Mouse (Mus musculus) kidney, embryonic 16.5 days (tissue): Measurements from ENCODE around the gene Scin. TPM values are rescaled to one million over a fixed set of nuclear protein-coding genes. Genes with fewer than 3 reads are reported as not detected.
A peak's percentile ranks its signal among the peaks of the same experiment; 100 is the strongest.
"Not testable (repeated sequence)": the region's sequence is repeated elsewhere in the genome, so short reads cannot be mapped to it uniquely, and the experiment has no call there.

ENCODE experiments used
- ATAC-seq: fragments of 200-750 bp; cut with Nextera tagmentation; 2 replicates; pipeline ENCODE4 v1.8.0; 2017; ENCODE audit warnings: moderate TSS enrichment; ENCODE audit not compliant: low FRiP score, low TSS enrichment
- H3K27ac ChIP-seq: fragments of 300-500 bp; sonication (generic); 2 replicates; pipeline ENCODE4 v1.5.1; 2014; ENCODE audit warnings: low read length
- H3K27me3 ChIP-seq: fragments of 300-500 bp; sonication (generic); 2 replicates; pipeline ENCODE4 v1.6.1; 2014; ENCODE audit warnings: low read length, control low read depth, mixed read lengths; ENCODE audit not compliant: insufficient read depth
- H3K36me3 ChIP-seq: fragments of 300-500 bp; sonication (generic); 2 replicates; pipeline ENCODE4 v1.6.1; 2014; ENCODE audit warnings: low read length, control low read depth, mixed read lengths; ENCODE audit not compliant: insufficient read depth
- H3K4me1 ChIP-seq: fragments of 300-500 bp; sonication (generic); 2 replicates; pipeline ENCODE4 v1.6.1; 2014; ENCODE audit warnings: low read length, control low read depth, mixed read lengths; ENCODE audit not compliant: insufficient read depth
- H3K4me2 ChIP-seq: fragments of 300-500 bp; sonication (generic); replicated peaks from 2 replicates; pipeline ENCODE4 v1.6.1; 2014; ENCODE audit warnings: low read depth, low read length
- H3K4me3 ChIP-seq: fragments of 300-500 bp; sonication (generic); 2 replicates; pipeline ENCODE4 v1.5.1; 2014; ENCODE audit warnings: mild to moderate bottlenecking, low read length
- H3K9ac ChIP-seq: fragments of 300-500 bp; sonication (generic); replicated peaks from 2 replicates; pipeline ENCODE4 v1.6.1; 2014; ENCODE audit warnings: low read length
- H3K9me3 ChIP-seq: fragments of 300-500 bp; sonication (generic); 2 replicates; pipeline ENCODE4 v1.6.1; 2016; ENCODE audit warnings: low read length, control low read depth
- WGBS: fragments of 180-500 bp; shearing (Covaris S2); extraction: QIAGEN DNeasy Blood & Tissue Kit; methylation state at CpG from one replicate; pipeline ENCODE4 v1.1.7; 2014; 5-methylcytosine and 5-hydroxymethylcytosine counted together
- polyA plus RNA-seq: library from polyadenylated mRNA; unstranded; fragments of >200 nt; fragmentation: Nextera tagmentation; extraction: Ambion mirVana; gene quantifications from 2 replicates; pipeline ENCODE4 v1.2.1, GENCODE M21; 2015

Gene Scin
- 25.1 and 26.3 TPM in 2 replicates for polyA plus RNA-seq

DNA sequence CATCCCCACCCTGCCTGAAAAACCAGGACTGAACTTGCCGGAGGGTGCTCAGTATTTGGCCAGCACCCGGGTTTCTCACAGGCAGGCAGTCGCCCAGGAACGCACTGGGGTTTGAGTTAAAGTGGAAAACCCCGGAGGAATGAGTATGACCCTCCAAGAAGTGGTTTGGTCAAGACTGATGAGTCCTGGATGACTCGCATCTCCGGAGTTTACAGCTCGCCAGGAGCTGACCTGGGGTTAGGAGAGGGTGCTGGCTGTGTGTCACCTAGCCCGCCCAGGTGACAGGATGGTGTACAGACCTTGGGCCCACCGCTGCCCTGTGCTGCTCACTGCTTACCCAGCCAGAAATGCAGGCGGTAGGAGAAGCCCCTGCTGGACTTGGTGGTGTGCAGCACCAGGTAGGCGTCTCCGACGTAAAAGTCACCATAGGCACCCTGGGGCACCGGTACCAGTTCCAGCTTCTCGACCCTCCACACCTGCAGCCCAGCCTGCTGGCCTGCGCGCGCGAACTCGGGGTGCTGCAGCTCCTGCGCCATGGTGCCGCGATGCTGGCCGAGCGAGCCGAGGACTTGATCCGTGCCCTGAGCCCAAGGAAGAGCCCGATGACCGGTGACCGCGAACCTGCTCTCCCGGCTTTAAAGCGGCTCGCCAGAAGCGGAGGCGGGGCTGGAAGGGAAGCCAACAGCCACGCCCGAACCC lies at the start of gene Scin:
Scin (minus strand) TSS at position 656 of the 699 bp plus-strand sequence.
- Histone ChIP-seq H3K27me3 (peaks cover 13% of the 10 kb centered on the region), H3K36me3 (no peaks in the 10 kb centered on the region), H3K4me3 (peak within 1 kb of the TSS; percentile 48), H3K9me3 (no peaks in the 10 kb centered on the region), H3K4me2 (peak within 1 kb of the TSS; percentile 60), H3K9ac (peak within 1 kb of the TSS; percentile 50), H3K27ac (no peak within 1 kb of the TSS), H3K4me1 (0 out of 2 replicates have a peak, but pooled peaks cover 3% of the 10 kb centered on the region)
- ATAC-seq: peak; percentile 83
- WGBS: under 1% methylated on average over 39 of the region's 39 CpGs

DNA sequence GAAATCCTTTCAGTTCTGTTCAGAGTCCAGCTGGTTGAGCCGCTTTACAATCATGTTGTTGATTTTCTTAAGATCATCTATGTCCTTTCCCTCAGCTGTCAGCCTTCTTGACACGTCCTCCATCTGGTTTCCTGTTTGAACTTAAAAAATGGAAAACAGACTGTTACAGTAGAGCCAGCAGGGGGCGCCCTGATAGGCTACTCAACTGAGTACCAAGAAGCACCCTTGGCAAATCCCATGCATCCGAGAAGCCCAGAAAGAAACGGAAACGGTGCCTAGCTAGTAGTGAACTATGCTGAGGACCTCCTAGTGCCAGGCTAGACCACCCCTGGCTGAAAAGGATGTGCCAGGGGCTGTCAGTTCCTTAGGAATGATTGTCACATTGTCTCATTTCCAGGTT lies 43.1 kb upstream of the Scin start:
- ATAC-seq: no peak
- H3K9ac ChIP-seq: no peak overlapping the region
- H3K4me2 ChIP-seq: no peak overlapping the region
- H3K27me3 ChIP-seq: no peaks in the 10 kb centered on the region
- no peaks in the 10 kb centered on the region for H3K36me3 ChIP-seq
- no peaks in the 10 kb centered on the region for H3K9me3 ChIP-seq
- whole genome bisulfite sequencing: 64% methylated on average over 6 of the region's 6 CpGs
- no peaks in the 10 kb centered on the region for H3K4me1 ChIP-seq
- H3K27ac ChIP-seq: no peak overlapping the region
- no peak overlapping the region for H3K4me3 ChIP-seq

DNA sequence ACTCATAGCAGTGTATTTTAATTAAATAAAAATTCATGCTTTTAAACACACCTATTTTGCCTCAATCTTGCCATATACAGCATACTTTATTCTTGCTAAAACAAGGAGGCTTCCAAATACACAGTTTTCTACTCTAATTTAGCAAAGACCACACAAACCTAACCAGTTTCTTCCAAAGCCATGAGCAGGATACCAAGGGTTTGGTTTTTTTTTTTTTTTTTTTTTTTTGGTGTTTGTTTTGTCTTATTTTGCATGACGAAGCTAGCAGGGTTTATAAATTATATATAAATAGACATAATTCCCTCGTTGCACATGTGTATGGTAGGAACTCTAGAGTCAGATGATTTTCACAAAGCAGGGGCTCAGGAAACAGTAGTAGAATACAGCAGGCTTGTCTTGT lies 42.1 kb upstream of the Scin start:
- no peaks in the 10 kb centered on the region for H3K36me3 ChIP-seq
- no peak overlapping the region for H3K27ac ChIP-seq
- 79% methylated on average over 2 of the region's 2 CpGs for WGBS
- H3K4me2 ChIP-seq: no peak overlapping the region
- no peak overlapping the region for H3K4me3 ChIP-seq
- H3K4me1 ChIP-seq: no peaks in the 10 kb centered on the region
- no peaks in the 10 kb centered on the region for H3K27me3 ChIP-seq
- no peak overlapping the region for H3K9ac ChIP-seq
- H3K9me3 ChIP-seq: no peaks in the 10 kb centered on the region
- no peak for ATAC-seq

DNA sequence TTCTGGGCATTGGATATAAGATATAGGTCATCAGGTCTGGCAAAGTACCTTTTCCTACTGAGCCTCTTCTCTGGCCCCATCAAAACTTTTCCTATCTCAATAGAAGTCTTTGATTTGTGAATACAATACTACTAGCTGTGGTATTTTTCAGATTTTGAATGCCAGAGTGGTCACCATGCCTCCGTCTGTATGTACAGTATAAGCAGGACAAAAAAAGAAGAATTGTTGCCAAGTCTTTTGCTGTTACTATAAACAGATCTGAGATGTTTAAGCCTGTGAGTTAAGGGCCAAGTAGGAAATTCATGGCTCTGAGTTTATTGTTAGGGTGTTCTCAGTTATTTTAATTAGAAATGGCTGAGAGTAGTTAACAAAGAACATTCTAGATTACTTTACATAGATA lies 41.1 kb upstream of the Scin start:
- not testable (repeated sequence) for H3K4me1 ChIP-seq, H3K9ac ChIP-seq, ATAC-seq, H3K9me3 ChIP-seq, H3K4me3 ChIP-seq, H3K27me3 ChIP-seq, H3K4me2 ChIP-seq, H3K36me3 ChIP-seq, H3K27ac ChIP-seq
- 59% methylated on average over 1 of the region's 1 CpGs for WGBS

DNA sequence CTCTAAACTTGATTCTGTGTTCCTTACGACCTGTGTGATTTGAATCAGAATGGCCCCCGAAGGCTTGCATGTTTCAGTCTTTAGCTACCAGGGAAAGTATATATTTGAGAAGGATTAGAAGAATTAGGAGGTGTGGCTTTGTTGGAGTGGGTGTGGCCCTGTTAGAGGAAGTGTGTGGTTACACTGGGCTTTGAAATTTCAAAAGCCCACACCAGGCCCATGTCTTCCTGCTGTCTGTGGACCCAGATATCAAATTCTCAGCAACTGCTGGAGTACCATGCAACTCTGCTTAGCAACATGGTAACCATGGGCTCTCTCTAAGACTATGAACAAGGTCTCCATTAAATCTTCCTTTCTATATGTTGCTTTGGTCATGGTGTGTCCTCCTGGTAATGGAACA lies 37.6 kb upstream of the Scin start:
- Histone ChIP-seq H3K27ac (no peak overlapping the region), H3K4me3 (no peak overlapping the region), H3K9me3 (no peaks in the 10 kb centered on the region), H3K36me3 (no peaks in the 10 kb centered on the region), H3K4me1 (no peaks in the 10 kb centered on the region), H3K4me2 (no peak overlapping the region), H3K27me3 (no peaks in the 10 kb centered on the region), H3K9ac (no peak overlapping the region)
- no peak for ATAC-seq
- 80% methylated on average over 2 of the region's 2 CpGs for whole genome bisulfite sequencing

DNA sequence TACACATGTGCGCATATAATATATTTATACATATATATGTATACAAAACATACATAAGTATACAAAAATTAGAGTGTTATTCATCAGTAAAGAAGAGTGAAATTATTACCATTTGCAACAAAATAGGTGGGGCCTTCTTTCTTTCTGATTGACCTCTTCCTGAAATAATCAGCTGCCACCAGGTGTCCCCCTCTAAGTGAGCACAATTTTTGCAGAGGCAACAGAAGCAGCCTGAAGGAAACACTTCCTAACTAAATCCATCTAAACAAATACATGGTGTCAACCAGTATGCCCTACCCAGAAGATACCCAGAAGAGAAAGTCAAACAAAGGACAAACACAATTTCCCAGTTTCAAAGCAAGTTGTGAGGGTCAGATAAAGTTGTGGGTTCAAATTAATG lies 35.6 kb upstream of the Scin start:
- no peaks in the 10 kb centered on the region for H3K4me1 ChIP-seq
- H3K9me3 ChIP-seq: no peaks in the 10 kb centered on the region
- no peaks in the 10 kb centered on the region for H3K27me3 ChIP-seq
- H3K9ac ChIP-seq: no peak overlapping the region
- WGBS: 88% methylated on average over 1 of the region's 1 CpGs
- no peak overlapping the region for H3K27ac ChIP-seq
- ATAC-seq: no peak
- no peak overlapping the region for H3K4me2 ChIP-seq
- no peak overlapping the region for H3K4me3 ChIP-seq
- no peaks in the 10 kb centered on the region for H3K36me3 ChIP-seq

DNA sequence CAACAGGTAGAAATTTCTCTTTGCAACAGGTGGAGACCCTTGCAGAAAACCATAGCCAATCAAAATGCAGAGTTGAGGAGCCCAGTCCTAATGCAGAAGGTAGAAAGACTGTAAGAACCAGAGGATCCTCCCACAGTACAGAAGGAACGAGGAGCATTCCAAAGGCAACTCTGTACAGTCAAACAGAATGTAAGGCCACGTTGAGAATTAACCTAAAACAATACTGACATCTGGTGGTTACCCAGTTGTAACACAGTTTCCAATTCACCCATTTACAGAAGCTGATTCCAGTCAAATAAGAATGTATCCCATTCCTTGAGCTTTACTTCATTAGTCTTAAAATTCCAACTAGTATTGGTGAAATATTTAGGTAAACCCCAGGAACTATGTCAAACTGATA lies 30.6 kb upstream of the Scin start:
- ATAC-seq: peak; percentile 86
- 1% methylated on average over 2 of the region's 2 CpGs for WGBS
- Histone ChIP-seq H3K9me3 (no peaks in the 10 kb centered on the region), H3K27ac (no peak overlapping the region), H3K9ac (no peak overlapping the region), H3K4me1 (no peaks in the 10 kb centered on the region), H3K27me3 (no peaks in the 10 kb centered on the region), H3K4me3 (no peak overlapping the region), H3K4me2 (no peak overlapping the region), H3K36me3 (no peaks in the 10 kb centered on the region)

DNA sequence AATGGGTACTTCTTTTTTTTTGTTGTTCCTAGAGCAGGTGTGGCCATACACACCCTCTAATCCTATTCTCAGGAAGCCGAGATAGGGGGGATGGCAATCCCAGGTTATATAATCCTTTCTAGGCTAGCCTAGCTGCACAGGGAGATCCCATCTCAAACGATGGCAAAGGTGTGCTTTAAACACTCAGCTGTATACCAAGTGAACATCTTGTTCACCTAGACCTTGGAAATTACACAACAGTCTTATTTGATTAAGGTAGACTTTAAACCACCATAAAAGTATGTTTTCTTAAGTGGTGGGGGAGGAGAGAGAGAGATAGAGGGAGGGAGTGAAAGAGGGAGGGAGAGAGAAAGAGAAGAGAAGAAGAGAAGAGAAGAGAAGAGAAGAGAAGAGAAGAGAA lies 26.7 kb upstream of the Scin start:
- Histone ChIP-seq H3K4me2 (no peak overlapping the region), H3K36me3 (no peaks in the 10 kb centered on the region), H3K9ac (no peak overlapping the region), H3K27ac (no peak overlapping the region), H3K9me3 (no peaks in the 10 kb centered on the region), H3K4me3 (no peak overlapping the region), H3K27me3 (no peaks in the 10 kb centered on the region), H3K4me1 (no peaks in the 10 kb centered on the region)
- WGBS: 76% methylated on average over 2 of the region's 2 CpGs
- ATAC-seq: no peak

DNA sequence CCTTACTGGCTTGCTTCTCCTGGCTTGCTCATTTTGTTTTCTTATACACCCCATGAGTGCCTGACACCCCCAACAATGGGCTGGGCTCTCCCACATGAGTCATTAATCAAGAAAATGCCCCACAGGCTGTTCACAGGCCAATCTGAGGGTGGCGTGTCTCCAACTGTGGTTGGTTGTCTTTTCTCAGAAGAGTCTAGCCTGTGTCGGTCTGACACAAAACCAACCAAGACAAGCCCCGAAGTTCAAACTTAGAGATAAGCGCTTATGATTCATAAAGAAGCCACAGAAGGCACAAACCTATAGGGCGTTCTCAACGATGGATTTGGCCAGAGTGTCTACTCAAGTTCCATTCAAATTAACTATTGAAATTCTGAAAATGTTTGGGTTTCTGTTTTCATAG lies 20.2 kb upstream of the Scin start:
- Histone ChIP-seq H3K9me3 (no peaks in the 10 kb centered on the region), H3K9ac (no peak overlapping the region), H3K36me3 (no peaks in the 10 kb centered on the region), H3K4me3 (no peak overlapping the region), H3K27ac (no peak overlapping the region), H3K27me3 (no peaks in the 10 kb centered on the region), H3K4me2 (no peak overlapping the region), H3K4me1 (no peaks in the 10 kb centered on the region)
- 92% methylated on average over 6 of the region's 6 CpGs for WGBS
- no peak for ATAC-seq

DNA sequence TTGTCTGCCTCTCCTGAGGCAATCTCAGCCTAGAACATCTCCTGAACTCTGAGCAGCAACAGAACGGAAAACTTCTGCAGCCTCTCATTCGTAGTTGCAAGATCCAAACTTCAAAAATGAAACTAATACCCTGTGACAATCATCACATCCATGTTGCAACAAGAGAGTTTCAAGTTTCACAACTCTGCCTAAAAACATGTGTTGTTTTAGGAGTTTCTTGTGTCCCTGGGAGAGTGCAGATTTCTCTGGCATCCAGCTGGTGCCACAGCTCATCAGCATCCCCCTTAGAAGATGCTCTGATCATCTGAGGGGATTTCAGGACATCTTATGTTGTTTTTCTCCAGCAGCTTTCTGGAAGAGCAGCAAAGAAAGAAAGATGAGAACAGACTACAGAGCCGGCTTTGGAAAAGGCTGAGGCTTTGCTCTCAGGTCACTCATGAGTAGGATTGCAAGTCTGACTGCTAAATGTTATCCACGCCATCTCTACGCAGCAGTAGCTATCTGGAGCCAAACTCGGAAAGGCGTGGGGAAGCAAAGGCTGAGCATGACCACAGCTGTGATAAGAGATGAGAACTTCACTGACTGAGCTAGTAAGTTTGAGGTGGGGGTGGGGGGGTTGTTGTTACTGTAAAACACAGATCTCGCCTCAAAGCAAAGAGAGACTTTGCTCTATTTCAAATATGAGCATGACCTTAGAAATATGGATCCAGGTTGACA lies 18.5 kb upstream of the Scin start:
- H3K9ac ChIP-seq: no peak overlapping the region
- 72% methylated on average over 8 of the region's 8 CpGs for WGBS
- H3K27me3 ChIP-seq: no peaks in the 10 kb centered on the region
- no peaks in the 10 kb centered on the region for H3K4me1 ChIP-seq
- no peak overlapping the region for H3K4me3 ChIP-seq
- no peak overlapping the region for H3K4me2 ChIP-seq
- H3K9me3 ChIP-seq: no peaks in the 10 kb centered on the region
- no peaks in the 10 kb centered on the region for H3K36me3 ChIP-seq
- H3K27ac ChIP-seq: no peak overlapping the region
- ATAC-seq: no peak
